Mouse (Mus musculus) G1E (cell line): ENCODE data around the gene Zdhhc12. TPM values are rescaled to one million over a fixed set of nuclear protein-coding genes. Genes with fewer than 3 reads are reported as not detected.
"Not testable (repeated sequence)": the region's sequence is repeated elsewhere in the genome, so short reads cannot be mapped to it uniquely, and the experiment has no call there.

Experiments
- ATAC-seq: 2 replicates; pipeline ENCODE4 v1.8.0; 2016; ENCODE audit warnings: mild to moderate bottlenecking; ENCODE audit not compliant: insufficient number of reproducible peaks, poor library complexity, low FRiP score, severe bottlenecking; ENCODE audit errors: extremely low read depth
- DNase-seq: peaks from one replicate; pipeline ENCODE4 v3.0.0; 2012; ENCODE audit warnings: low spot score
- H3K27me3 ChIP-seq: 2 replicates; pipeline ENCODE4 v1.6.1; 2012; ENCODE audit warnings: mild to moderate bottlenecking, low read length, inconsistent platforms; ENCODE audit not compliant: insufficient read depth
- H3K36me3 ChIP-seq: replicated peaks from 2 replicates; pipeline ENCODE3; 2012; ENCODE audit warnings: mild to moderate bottlenecking, inconsistent platforms
- H3K4me1 ChIP-seq: 2 replicates; pipeline ENCODE4 v1.6.1; 2012; ENCODE audit warnings: low read depth, low read length, inconsistent platforms, mixed read lengths; ENCODE audit not compliant: insufficient read depth
- H3K4me3 ChIP-seq: 2 replicates; pipeline ENCODE4 v1.5.1; 2012; ENCODE audit warnings: low read depth, mild to moderate bottlenecking, inconsistent platforms, low read length, moderate library complexity, mixed read lengths
- H3K9me3 ChIP-seq: replicated peaks from 2 replicates; pipeline ENCODE4 v1.6.1; 2012; ENCODE audit warnings: inconsistent platforms
- CTCF ChIP-seq: IDR thresholded peaks from 2 replicates; pipeline ENCODE4 v1.5.1; 2012; ENCODE audit warnings: low read depth, low read length, inconsistent platforms, mixed read lengths
- GATA1 ChIP-seq: IDR thresholded peaks from 2 replicates; pipeline ENCODE4 v1.6.1; 2012; ENCODE audit warnings: borderline replicate concordance, low read length, inconsistent platforms, mixed read lengths
- GATA2 ChIP-seq: IDR thresholded peaks from 2 replicates; pipeline ENCODE4 v1.6.1; 2012; ENCODE audit warnings: low read depth, low read length, inconsistent platforms, borderline replicate concordance
- POLR2AphosphoS5 ChIP-seq: IDR thresholded peaks from 2 replicates; pipeline ENCODE4 v1.6.1; 2012; ENCODE audit warnings: low read depth, low read length, inconsistent platforms; ENCODE audit not compliant: insufficient replicate concordance
- TAL1 ChIP-seq: conservative IDR thresholded peaks from 2 replicates; pipeline ENCODE4 v1.6.1; 2012; ENCODE audit warnings: low read depth, low read length, inconsistent platforms, mixed read lengths
- polyA plus RNA-seq: library from polyadenylated mRNA; stranded (reverse); fragments of >175 nt; gene quantifications from 2 replicates; pipeline ENCODE4 v1.2.3, GENCODE M21; 2012
- total RNA-seq, 2 experiments: library from RNA; stranded (forward) in 1 of 2; stranded (reverse) in 1 of 2; fragments of 200-1000 nt in 1 of 2; fragments of >200 nt in 1 of 2; fragmentation: Nextera tagmentation in 1 of 2; gene quantifications; 2 replicates each; pipeline ENCODE4 v1.2.3; 2014 to 2017

Gene Zdhhc12
- total and polyA plus RNA-seq, 3 experiments, result 9.5 to 31.4 (median 25.4) TPM

GRCm38 (mm10) chr2:30132801-30133612 is 39.6 kb upstream of the Zdhhc12 start:
- Histone ChIP-seq H3K9me3 (peaks cover 5% of the 10 kb centered on the region), H3K36me3 (peaks cover 30% of the 10 kb centered on the region), H3K27me3 (no peaks in the 10 kb centered on the region), H3K4me1 (peaks cover 48% of the 10 kb centered on the region), H3K4me3 (peak overlapping the region; percentile 98)
- TF ChIP-seq POLR2AphosphoS5, result 0 out of 2 replicates have a peak, but pooled peaks have one; percentile 40
- TF ChIP-seq GATA2, result no peak
- TF ChIP-seq TAL1, result no peak
- peak; percentile 27 for DNase-seq
- ATAC-seq, result no peak

DNA sequence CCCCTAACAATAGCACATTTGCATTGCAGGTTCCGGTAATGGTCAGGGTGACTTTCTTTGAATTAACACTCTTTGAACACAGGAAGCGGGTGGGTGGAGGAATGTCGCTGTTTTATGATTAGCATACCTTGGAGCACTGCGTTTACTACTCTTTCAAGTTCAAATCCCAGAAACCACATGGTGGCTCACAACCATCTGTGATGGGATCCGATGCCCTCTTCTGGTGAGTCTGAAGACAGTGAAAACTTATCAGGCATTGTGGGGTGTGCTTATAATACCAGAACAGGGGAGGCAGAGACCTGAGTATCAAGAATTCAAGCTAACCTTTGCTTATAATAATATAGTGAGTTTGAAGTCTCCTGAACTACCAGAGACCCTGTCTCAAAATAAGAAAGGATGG is 37.8 kb upstream of the Zdhhc12 start:
- Histone ChIP-seq H3K36me3 (peaks cover 13% of the 10 kb centered on the region), H3K4me1 (peaks cover 34% of the 10 kb centered on the region)
- H3K4me3 ChIP-seq, H3K27me3 ChIP-seq, DNase-seq, ATAC-seq, H3K9me3 ChIP-seq: not testable (repeated sequence)

DNA sequence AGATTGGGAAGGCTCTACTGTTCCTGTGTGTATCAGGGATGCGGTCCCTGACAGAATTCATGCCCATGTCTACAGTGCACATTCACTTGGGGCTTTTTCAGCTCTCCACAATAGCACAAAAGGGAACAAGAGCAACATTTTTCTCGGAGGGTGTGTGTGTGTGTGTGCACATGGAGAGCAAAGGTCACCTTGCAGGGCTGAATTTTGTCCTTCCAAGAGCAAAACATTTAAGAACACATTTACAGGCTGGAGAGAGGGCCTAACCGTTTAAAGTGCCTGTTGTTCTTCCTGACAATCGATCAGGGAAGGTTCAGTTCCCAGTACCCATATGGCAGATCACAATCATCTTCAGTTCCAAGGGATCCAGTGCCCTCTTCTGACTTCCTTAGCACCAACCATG is 36.7 kb upstream of the Zdhhc12 start:
- DNase-seq (no peak), ATAC-seq (no peak)
- H3K36me3 ChIP-seq, result peaks cover 2% of the 10 kb centered on the region
- no peak overlapping the region for H3K4me3 ChIP-seq
- peaks cover 5% of the 10 kb centered on the region for H3K9me3 ChIP-seq
- TF ChIP-seq GATA1 (no peak), CTCF (no peak), GATA2 (no peak), TAL1 (no peak), POLR2AphosphoS5 (no peak)
- H3K27me3 ChIP-seq, result no peaks in the 10 kb centered on the region
- H3K4me1 ChIP-seq, result peaks cover 29% of the 10 kb centered on the region

- no peak for DNase-seq
- H3K9me3 ChIP-seq, result peaks cover 5% of the 10 kb centered on the region
- TF ChIP-seq CTCF (peak; percentile 11; the same call in 1 of the 2 replicates), POLR2AphosphoS5 (no peak)
- peaks cover 26% of the 10 kb centered on the region for H3K4me1 ChIP-seq
- no peak for ATAC-seq
- no peaks in the 10 kb centered on the region for H3K27me3 ChIP-seq
- H3K4me3 ChIP-seq, result no peak overlapping the region
- H3K36me3 ChIP-seq, result no peaks in the 10 kb centered on the region
These were observed 35.3 kb upstream of the Zdhhc12 start for GRCm38 (mm10) chr2:30128789-30129188.

GRCm38 (mm10) chr2:30124472-30125274 is 31.2 kb upstream of the Zdhhc12 start, which contains the start of gene Zer1:
Gene Zer1 (minus strand): TSS chr2:30124585.
- H3K4me3 ChIP-seq, result peak within 1 kb of the TSS; percentile 80
- no peaks in the 10 kb centered on the region for H3K9me3 ChIP-seq
- peaks cover 29% of the 10 kb centered on the region for H3K4me1 ChIP-seq
- ATAC-seq (peak; percentile 91), DNase-seq (peak; percentile 92)
- TF ChIP-seq GATA1, result no peak
- no peak for TF ChIP-seq GATA2
- no peak for TF ChIP-seq POLR2AphosphoS5
- TF ChIP-seq TAL1, result no peak
- TF ChIP-seq CTCF, result no peak
- peaks cover 29% of the 10 kb centered on the region for H3K36me3 ChIP-seq
- no peaks in the 10 kb centered on the region for H3K27me3 ChIP-seq

DNA sequence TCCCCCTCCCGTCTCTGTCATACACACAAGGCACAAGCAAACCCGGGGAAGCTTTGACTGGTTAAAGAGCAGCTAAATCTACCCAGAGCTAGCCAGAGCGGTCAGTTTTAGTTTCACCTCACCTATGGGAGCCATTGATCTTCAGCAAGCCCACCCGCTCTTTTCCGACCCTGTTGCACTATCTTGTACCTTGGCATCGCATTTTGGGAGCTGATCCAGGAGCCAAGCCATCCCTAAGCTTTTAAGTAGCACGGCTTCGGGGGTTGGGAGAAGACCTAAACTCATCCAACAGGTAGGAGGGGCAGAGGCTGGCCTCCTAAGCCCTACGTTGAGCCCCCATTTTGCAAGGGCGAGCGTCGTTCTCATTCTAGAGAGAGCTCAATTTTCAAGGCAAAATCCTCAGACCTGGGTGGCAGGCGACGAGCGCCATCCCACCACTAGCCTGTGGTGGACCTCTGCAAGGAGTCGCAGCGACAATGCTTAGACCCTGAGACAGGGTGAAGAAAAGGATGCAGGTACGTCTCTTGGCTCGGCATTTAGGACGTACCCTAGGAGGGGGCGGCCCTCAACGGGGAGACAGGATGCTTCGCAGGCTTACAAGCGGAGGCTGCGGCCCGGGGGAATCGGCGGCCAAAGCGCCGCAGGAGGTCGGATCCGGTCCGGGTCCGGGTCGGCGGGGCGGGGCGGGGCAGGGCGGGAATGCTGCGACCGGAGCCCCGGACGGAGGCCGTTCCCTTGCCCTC is 30.5 kb upstream of the Zdhhc12 start:
- no peak for TF ChIP-seq GATA1
- DNase-seq (peak; percentile 44), ATAC-seq (no peak)
- H3K4me1 ChIP-seq, result peaks cover 29% of the 10 kb centered on the region
- peaks cover 35% of the 10 kb centered on the region for H3K36me3 ChIP-seq
- no peaks in the 10 kb centered on the region for H3K27me3 ChIP-seq
- peak overlapping the region; percentile 80 for H3K4me3 ChIP-seq
- no peaks in the 10 kb centered on the region for H3K9me3 ChIP-seq
